Mouse (Mus musculus): ENCODE measurements at regions not wholly inside any gene's neighbourhood (a gene's known extent, or its start where the extent isn't known, plus 50 kb on each side); places are given as distances from the start of the nearest gene placed in this dataset.
A peak's percentile ranks its signal among the peaks of the same experiment; 100 is the strongest.
"Not testable (repeated sequence)": the region's sequence is repeated elsewhere in the genome, so short reads cannot be mapped to it uniquely, and the experiment has no call there.

- WGBS, result 50% methylated on average over 4 of the region's 4 CpGs
- H3K4me3 ChIP-seq (replicated peaks; ENCODE audit: low read depth, low read length), result no peak overlapping the region
- no peaks in the 10 kb centered on the region for H3K4me1 ChIP-seq (replicated peaks; ENCODE audit: insufficient read depth, low read length)
- H3K27ac ChIP-seq, result no peak overlapping the region
- DNase-seq (ENCODE audit: low spot score) (no peak), ATAC-seq (replicated peaks; ENCODE audit: low FRiP score, low read depth) (no peak)
- H3K27me3 ChIP-seq (ENCODE audit: insufficient read depth, low read length), result no peaks in the 10 kb centered on the region
- H3K9ac ChIP-seq (ENCODE audit: low read depth, low read length), result no peak overlapping the region
- no peaks in the 10 kb centered on the region for H3K9me3 ChIP-seq (replicated peaks; ENCODE audit: low read length)
- no peak overlapping the region for H3K4me2 ChIP-seq (ENCODE audit: low read length)
- TF ChIP-seq CTCF (IDR thresholded peaks at IDR 0.05; ENCODE audit: low read depth), result no peak
- no peaks in the 10 kb centered on the region for H3K36me3 ChIP-seq (ENCODE audit: insufficient read depth, low read length)
Observed at GRCm38 (mm10) chr6:70227166-70227565, 564.9 kb downstream of the Rpia start.

DNA sequence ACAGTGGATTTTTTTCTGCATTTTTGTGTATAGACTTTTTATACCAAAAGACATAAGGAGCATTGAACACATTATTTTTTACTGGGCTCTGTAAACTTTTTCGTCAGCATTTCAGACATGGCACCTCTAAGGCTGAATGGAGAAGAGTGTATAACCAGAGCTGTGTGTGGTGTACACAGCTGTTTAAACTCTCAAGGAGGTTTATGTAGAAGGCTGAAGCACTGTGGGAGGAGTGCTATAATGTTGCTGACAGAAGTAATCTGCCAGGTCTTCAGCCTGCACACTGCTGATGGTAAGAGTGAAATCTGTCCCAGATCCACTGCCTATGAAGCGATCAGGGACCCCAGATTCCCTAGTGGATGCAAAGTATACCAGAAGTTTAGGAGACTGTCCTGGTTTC lies 575.4 kb downstream of the Rpia start:
- not testable (repeated sequence) for H3K27ac ChIP-seq; H3K4me1 ChIP-seq (replicated peaks; ENCODE audit: insufficient read depth, low read length); H3K9me3 ChIP-seq (replicated peaks; ENCODE audit: low read length); H3K27me3 ChIP-seq (ENCODE audit: insufficient read depth, low read length); H3K4me3 ChIP-seq (replicated peaks; ENCODE audit: low read depth, low read length); H3K36me3 ChIP-seq (ENCODE audit: insufficient read depth, low read length); H3K9ac ChIP-seq (ENCODE audit: low read depth, low read length); H3K4me2 ChIP-seq (ENCODE audit: low read length)
- peak; percentile 52; the same call in 1 of the 2 replicates for ATAC-seq (replicated peaks; ENCODE audit: low FRiP score, low read depth)
- 26% methylated on average over 2 of the region's 2 CpGs for WGBS
- peak; percentile 19 for DNase-seq (ENCODE audit: low spot score)

DNA sequence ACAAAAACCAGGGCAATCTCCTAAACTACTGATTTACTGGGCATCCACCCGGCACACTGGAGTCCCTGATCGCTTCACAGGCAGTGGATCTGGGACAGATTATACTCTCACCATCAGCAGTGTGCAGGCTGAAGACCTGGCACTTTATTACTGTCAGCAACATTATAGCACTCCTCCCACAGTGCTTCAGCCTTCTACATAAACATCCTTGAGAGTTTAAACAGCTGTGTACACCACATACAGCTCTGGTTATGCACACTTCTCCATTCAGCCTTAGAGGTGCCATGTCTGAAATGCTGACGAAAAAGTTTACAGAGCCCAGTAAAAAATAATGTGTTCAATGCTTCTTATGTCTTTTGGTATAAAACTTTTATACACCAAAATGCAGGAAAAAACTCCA lies 576.3 kb downstream of the Rpia start:
- 15% methylated on average over 3 of the region's 3 CpGs for WGBS
- ATAC-seq (replicated peaks; ENCODE audit: low FRiP score, low read depth) (peak; percentile 86), DNase-seq (ENCODE audit: low spot score) (peak; percentile 72)
- not testable (repeated sequence) for H3K4me1 ChIP-seq (replicated peaks; ENCODE audit: insufficient read depth, low read length); H3K4me3 ChIP-seq (replicated peaks; ENCODE audit: low read depth, low read length); H3K27ac ChIP-seq; H3K27me3 ChIP-seq (ENCODE audit: insufficient read depth, low read length); H3K9ac ChIP-seq (ENCODE audit: low read depth, low read length); H3K36me3 ChIP-seq (ENCODE audit: insufficient read depth, low read length); H3K9me3 ChIP-seq (replicated peaks; ENCODE audit: low read length); H3K4me2 ChIP-seq (ENCODE audit: low read length)
